Mouse (Mus musculus) CD8-positive naive resting alpha-beta T cell, adult 2 months (primary cell): ENCODE measurements around the gene Sbk2.

Experiments
- DNase-seq, 2 experiments: peaks; one replicate each; pipeline ENCODE4 v3.0.0; 2022; ENCODE audit warnings: low read depth in 2 of 2, low spot score in 2 of 2

Gene Sbk2

DNA sequence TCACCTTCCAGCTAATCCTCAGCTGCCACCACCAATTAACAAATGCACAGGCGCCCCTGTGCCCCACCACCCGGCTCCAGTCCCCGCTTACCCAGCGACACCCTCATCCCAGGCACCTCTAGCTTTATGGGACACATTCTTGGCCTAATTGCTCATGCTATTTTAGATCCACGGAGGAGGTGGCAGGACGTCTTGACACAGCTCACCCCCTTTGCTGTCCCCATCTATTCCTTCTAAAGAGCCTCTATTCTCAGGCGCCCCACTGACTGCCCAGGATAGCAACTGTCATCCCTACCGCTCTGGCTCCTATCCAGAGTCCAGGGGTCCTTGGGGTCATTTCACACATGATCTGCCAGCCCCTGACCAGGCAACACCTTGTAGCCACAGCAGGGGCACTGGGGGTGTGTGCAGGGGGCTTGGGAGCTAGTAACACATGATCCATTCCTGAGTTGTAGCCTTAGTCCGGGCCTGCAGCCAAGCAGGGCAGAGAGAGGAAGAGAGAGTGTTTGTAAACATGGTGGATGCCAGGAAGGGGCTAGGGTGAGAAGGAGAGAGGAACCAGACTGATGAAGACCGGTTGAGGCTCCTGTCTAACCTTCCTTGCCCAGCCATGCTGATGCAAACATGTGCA lies 10.3 kb downstream of the Sbk2 start:
- no peak for DNase-seq

DNA sequence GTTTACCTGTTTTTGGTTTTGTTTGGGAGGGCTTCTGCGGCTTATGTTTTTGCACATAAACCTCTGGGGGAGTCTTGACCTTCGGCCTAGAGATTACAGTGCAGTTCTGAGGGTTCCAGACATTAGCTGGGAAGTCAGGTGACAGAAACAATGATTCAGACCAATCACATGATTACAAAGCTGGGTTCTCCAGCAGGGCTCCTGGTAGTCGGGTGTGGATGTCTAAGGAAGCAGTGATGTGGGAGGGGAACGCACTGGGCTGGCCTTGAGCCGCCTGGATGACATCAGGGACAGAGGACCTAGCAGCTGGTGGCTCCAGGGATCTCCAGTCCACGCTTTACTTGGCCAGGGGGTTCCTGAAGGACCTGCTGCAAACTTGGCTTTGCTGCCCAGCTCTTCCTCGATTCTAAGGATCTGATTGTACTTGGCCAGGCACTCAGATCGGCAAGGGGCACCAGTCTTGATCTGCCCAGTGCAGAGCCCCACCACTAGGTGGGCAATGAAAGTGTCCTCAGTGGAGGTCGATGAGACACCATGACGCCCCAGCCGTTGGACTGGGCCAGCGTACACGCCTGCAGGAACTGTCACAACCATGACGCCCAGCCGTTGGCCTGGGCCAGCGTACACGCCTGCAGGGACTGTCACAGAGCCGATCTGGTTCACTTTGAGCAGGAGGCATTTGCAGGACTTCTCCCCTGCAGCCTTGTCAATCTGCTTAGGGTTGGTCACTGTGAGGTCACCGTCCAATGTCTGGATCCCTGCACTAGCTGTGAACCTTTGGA lies 13.5 kb downstream of the Sbk2 start:
- DNase-seq, result no peak

DNA sequence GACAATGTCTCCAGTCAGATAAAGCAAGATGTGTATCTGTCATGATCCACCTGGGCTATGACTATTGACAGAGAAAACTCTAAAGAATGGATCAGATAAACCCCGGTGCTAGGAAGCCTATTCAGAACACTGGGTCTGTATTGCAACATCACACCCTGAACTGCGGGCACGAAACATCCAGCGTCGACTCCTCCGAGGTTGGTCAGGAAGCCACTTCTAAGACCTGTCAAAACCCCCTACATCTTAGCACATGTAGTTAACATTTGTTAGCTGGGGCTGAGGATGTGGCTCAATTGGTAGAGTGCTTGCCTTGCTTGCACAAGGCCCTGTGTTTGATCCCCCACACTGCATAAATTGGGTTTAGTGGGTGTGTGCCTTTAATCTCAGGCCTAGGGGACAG lies 15.8 kb downstream of the Sbk2 start:
- peak; percentile 33 to 49 for DNase-seq

DNA sequence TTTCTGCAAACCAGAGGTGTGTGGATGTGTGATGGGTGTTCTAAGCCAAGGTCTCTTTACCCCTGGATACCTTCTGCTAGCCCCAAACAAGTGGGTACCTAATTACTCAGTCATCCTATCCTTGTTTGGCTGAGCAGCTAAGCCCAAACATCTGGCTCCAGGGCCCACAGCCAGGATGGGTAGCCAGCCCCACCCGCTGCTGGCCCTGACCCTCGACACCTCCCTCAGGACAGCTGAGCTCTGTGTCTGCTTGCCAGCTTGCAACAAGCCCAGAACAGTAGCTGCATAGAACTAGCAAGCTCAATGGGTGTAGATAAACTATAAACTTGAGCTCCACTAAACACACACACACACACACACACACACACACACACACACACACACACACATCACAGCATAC lies 16.4 kb downstream of the Sbk2 start:
- no peak for DNase-seq

DNA sequence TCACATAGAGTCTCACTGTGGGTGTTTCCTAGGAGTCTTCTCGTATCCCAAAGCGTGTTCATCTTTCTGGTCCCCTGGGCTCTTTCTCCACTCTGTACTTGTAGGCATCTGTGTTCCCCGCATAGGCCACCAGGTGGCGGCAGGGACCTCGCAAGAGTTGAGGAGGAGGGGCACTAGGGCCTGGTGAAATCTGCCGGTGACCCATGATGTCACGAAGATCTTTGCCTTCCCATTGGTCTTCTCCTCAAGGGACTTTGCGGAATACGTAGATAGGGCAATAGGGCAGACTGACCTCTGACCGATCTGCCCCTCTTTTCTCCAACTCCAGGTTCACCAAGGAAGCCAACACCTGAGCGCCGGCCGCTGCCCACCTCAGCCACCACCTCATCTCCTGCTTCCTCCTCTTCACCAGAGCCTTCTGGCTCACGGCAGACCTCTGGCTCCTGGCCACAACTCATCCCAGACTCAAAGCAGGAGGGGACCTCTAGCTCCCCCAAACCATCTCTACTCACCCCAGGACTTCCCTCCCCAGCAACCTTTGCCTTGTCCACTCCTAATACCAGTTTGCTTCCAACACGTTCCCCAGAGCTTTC lies 20.9 kb downstream of the Sbk2 start:
- DNase-seq, result peak; percentile 92 to 94

DNA sequence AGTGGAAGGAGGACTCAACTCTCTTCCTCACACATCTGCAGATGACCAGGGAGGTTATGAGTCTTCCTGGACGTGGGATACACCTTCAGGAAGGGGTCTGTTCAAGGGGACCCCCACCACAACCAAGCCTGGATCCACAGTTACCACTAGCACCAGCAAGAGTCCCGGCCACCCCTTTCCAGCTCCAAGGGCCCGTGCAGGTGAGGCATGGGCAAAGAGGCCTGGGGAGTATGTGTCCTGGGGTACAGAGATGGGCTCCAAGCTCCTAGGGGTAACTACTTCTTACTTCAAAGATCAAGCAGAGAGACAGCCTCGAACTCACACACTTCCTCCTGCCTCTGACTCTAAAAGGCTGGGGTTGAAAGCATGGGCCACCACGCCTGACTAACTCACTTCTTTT lies 21.5 kb downstream of the Sbk2 start:
- no peak for DNase-seq

DNA sequence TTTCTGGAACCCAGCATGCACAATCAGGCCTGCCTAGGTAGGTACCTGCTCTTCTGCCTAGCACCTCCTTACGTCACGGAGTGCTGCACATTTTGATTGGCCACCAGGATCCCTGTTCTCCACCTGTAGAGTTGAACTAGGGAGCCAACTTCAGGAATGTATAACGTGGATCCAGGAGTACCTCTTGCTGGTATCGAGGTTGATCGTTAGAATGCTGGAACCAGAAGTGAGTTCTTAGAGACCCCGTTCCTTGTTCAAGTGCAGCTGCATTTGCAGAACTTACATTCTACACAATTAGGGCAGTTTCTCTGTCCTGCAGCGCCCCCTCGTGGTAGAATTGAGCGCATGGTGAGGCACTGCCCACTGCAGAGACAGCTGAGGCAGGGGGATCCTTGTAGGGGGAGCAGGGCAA lies 24.1 kb downstream of the Sbk2 start:
- peak; percentile 87 to 91 for DNase-seq

- peak; percentile 76 to 81 for DNase-seq
Measured at GRCm38 (mm10) chr7:4938456-4938855, 25.8 kb downstream of the Sbk2 start.

DNA sequence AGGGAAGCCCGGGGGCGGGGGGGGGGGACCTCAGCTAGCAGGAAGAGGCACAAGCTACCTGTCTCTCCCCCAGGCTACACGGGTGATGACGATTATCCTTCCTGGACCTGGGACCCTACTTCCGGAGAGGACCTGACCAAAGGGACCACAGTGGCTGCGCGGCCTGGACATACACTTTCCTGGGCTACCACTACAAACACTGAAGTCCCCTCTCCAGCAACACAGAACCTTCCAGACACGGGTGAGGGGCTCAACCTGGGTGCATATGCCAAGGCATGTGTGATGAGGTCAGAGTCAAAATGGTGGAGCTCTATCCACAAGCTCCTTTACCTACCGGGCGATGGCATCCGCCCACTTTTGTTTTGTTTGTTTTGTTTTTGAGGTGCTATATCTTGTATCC lies 26.8 kb downstream of the Sbk2 start:
- DNase-seq, result no peak

DNA sequence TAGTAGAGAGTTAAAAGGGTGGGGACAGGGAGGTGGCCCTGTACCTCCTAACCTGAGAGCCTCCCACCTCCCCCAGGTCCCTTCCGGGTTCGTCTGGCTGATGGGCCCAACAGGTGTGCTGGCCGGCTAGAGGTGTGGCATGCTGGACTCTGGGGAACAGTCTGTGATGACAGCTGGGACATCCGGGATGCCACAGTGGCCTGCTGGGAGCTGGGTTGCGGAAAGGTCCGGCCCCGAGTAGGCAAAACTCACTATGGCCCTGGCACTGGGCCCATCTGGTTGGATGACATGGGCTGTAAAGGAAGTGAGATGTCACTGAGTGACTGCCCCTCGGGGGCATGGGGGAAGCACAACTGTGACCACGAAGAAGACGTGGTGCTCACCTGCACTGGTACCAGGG lies 27.4 kb downstream of the Sbk2 start:
- no peak for DNase-seq

DNA sequence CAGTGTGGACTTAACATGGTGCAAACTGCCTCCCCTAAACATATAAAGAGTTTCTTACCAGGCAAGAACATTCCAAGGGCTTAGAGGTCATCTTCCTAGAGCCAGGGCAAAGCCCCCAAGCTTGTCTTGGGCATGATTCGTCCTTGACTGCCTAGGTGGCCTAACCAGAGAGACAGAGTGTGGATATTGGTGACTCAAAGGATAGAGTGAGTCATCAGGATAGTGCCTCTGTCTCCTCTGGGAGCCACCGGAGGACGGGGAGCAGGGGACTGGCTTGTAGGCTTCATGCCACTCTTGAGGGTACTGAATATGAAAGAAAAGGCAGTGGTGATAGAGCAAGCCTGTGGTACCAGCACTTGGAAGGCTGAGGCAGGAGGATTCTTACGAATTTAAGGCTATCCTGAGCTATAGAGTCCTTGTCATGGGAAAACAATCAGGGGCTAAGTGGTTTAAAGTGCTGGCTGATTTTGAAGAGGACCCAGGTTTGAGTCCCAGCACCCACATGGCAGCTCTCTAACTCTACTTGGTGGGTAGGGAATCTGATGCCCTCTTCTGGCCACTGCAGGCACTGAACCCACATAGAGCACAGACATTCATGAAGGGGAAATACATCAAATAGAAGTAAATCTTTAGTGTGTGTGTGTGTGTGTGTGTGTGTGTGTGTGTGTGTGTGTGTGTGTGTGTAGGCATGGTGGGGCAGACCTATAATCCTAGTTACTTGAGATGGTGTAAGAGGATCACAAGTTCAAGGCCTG lies 29.9 kb downstream of the Sbk2 start:
- DNase-seq, result no peak

DNA sequence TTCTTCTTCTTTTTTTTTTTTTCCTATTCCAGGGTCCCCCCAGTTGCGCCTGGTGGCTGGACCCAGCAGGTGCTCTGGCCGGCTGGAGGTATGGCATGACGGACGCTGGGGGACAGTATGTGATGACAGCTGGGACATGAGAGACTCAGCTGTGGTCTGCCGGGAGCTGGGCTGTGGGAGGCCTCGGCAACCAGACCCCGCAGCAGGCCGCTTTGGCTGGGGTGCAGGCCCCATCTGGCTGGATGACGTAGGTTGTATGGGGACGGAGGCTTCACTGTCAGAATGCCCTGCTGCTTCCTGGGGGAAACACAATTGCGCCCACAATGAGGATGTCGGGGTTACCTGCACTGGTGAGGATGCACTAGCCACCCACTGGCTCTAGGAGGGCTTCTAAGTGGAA lies 31.1 kb downstream of the Sbk2 start:
- no peak for DNase-seq

- no peak for DNase-seq
Measured at GRCm38 (mm10) chr7:4928323-4928722, 35.9 kb downstream of the Sbk2 start.

GRCm38 (mm10) chr7:4927711-4928110 lies 36.5 kb downstream of the Sbk2 start:
- no peak for DNase-seq

DNA sequence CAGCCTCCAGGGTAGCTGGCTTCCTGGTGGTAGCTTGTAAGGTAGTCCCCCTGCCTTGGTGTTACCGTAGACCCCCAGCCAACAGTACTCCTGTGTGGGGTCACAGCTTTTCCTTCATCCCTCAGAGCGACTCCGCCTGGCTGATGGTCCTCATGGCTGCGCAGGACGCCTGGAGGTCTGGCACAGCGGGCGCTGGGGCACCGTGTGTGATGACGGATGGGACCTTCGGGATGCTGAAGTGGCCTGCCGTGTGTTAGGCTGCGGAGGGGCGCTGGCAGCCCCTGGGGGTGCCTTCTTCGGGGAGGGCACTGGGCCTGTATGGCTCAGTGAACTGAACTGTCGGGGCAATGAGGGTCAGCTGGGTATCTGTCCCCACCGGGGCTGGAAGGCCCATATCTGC lies 37.4 kb downstream of the Sbk2 start:
- no peak for DNase-seq

GRCm38 (mm10) chr7:4925441-4926381 lies 38.5 kb downstream of the Sbk2 start, which contains the start of gene Ssc5d:
Gene Ssc5d (plus strand): TSS chr7:4925785.
- no peak for DNase-seq

DNA sequence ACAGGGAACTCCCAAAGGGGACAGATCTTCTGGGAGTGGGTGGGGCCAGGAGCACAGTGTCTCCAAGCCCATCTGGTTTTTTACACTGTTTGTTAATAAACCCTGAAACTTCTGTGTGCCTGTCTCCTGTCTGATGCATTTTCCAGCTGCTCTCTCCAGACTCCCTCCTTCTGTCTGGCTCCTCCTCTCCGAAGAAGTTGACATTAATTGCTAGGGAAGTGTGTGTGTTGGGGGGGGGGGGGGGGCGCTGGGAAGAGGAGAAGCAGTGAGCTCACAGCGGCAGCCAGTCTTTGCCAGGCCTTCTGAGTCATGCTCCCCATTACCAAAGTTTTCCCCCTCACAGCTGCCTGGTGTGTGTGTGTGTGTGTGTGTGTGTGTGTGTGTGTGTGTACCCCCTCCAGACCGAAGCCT lies 39.3 kb downstream of the Sbk2 start:
- no peak for DNase-seq

GRCm38 (mm10) chr7:4924483-4924882 lies 39.7 kb downstream of the Sbk2 start:
- no peak for DNase-seq

DNA sequence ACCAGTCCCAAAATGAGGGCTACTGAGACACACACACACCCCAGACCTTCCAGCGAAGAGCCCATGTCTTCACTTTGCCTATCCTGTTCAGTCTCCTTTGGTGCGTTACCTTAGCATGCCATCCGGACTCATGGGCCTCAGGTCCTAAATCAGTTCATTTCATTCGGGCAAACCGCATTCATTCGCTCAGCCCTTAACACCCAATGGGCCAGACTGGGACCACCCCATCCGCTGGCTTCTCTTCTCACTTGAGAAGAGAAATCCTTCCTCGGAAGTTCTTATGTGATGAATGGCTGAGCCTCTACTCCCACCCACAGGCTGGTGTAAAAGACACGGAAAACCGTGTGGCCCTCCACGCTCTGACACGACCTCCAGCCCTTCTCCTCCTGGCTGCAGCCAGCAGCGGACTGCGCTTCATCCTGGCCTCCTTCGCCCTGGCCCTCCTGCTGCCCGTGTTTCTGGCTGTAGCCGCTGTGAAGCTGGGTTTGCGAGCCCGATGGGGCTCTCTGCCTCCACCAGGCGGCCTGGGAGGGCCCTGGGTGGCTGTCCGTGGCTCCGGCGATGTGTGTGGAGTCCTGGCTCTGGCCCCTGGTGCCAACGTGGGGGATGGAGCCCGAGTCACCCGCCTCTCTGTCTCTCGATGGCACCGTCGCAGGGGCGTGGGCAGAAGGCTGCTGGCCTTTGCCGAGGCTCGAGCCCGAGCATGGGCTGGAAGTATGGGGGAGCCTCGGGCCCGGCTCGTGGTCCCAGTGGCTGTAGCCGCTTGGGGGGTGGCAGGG lies 40.4 kb downstream of the Sbk2 start:
- no peak for DNase-seq
